Mouse (Mus musculus) C2C12 (cell line): ENCODE measurements around the gene F2. TPM values are rescaled to one million over a fixed set of nuclear protein-coding genes. Genes with fewer than 3 reads are reported as not detected.

Experiments
- H3K27me3 ChIP-seq: one replicate; pipeline ENCODE4 v1.6.1; 2011; ENCODE audit not compliant: control insufficient read depth, insufficient read depth, insufficient read length
- H3K36me3 ChIP-seq: one replicate; pipeline ENCODE4 v1.6.1; 2011; ENCODE audit not compliant: control insufficient read depth, insufficient read depth
- H3K4me3 ChIP-seq: one replicate; pipeline ENCODE4 v1.5.1; 2011; ENCODE audit warnings: mild to moderate bottlenecking, control low read depth; ENCODE audit not compliant: poor library complexity, insufficient read depth, severe bottlenecking
- H3K79me2 ChIP-seq: one replicate; pipeline ENCODE4 v1.6.1; 2011; ENCODE audit not compliant: control insufficient read depth, insufficient read depth
- H3K79me3 ChIP-seq: one replicate; pipeline ENCODE4 v1.6.1; 2011; ENCODE audit warnings: low read depth, control low read depth
- H3ac ChIP-seq: one replicate; pipeline ENCODE3; 2011; ENCODE audit warnings: low read depth; ENCODE audit not compliant: control insufficient read depth, insufficient read length
- CEBPB ChIP-seq: IDR thresholded peaks from one replicate; pipeline ENCODE4 v1.6.1; 2011; ENCODE audit warnings: low read depth, mild to moderate bottlenecking, control low read depth, moderate library complexity
- CTCF ChIP-seq: IDR thresholded peaks from one replicate; pipeline ENCODE4 v1.5.1; 2011; ENCODE audit not compliant: control insufficient read depth, insufficient read depth, insufficient read length
- FOSL1 ChIP-seq: IDR thresholded peaks from one replicate; pipeline ENCODE4 v1.8.0; 2011; ENCODE audit warnings: mild to moderate bottlenecking, low read length; ENCODE audit not compliant: poor library complexity, insufficient read depth, severe bottlenecking
- MAX ChIP-seq: IDR thresholded peaks from one replicate; pipeline ENCODE4 v1.6.1; 2011; ENCODE audit warnings: mild to moderate bottlenecking, control low read depth
- MYOD1 ChIP-seq: IDR thresholded peaks from one replicate; pipeline ENCODE4 v1.6.1; 2011; ENCODE audit warnings: low read depth; ENCODE audit not compliant: control insufficient read depth, insufficient read length
- MYOG ChIP-seq: IDR thresholded peaks from one replicate; pipeline ENCODE4 v1.6.1; 2011; ENCODE audit not compliant: control insufficient read depth, insufficient read length; ENCODE audit errors: extremely low read depth
- USF1 ChIP-seq: IDR thresholded peaks from one replicate; pipeline ENCODE4 v1.6.1; 2011; ENCODE audit warnings: low read depth, mild to moderate bottlenecking, control low read depth, moderate library complexity
- polyA plus RNA-seq: library from polyadenylated mRNA; unstranded; fragments of >200 nt; fragmentation: generic; extraction: Trizol; gene quantifications from one replicate; pipeline ENCODE4 v1.2.1, GENCODE M21; 2012; ENCODE audit warnings: missing spikeins

The F2 gene
- polyA plus RNA-seq, 1 experiment = 0.04 TPM

GRCm38 (mm10) chr2:91645811-91646210 is 9.6 kb upstream of the F2 start:
- no peaks in the 10 kb centered on the region for H3K27me3 ChIP-seq
- H3K79me3 ChIP-seq = peaks cover 23% of the 10 kb centered on the region
- peaks cover 49% of the 10 kb centered on the region for H3K79me2 ChIP-seq
- peaks cover 45% of the 10 kb centered on the region for H3K36me3 ChIP-seq
- TF ChIP-seq CTCF (no peak), MAX (no peak)
- no peak overlapping the region for H3K4me3 ChIP-seq
- no peak overlapping the region for H3ac ChIP-seq

- H3K79me2 ChIP-seq = peaks cover 45% of the 10 kb centered on the region
- H3K4me3 ChIP-seq = no peak overlapping the region
- peaks cover 19% of the 10 kb centered on the region for H3K79me3 ChIP-seq
- peaks cover 45% of the 10 kb centered on the region for H3K36me3 ChIP-seq
- H3K27me3 ChIP-seq = no peaks in the 10 kb centered on the region
- H3ac ChIP-seq = no peak overlapping the region
- TF ChIP-seq CTCF (no peak), CEBPB (no peak), MAX (no peak), MYOG (no peak)
Observed at GRCm38 (mm10) chr2:91645354-91645753, 9.1 kb upstream of the F2 start.

DNA sequence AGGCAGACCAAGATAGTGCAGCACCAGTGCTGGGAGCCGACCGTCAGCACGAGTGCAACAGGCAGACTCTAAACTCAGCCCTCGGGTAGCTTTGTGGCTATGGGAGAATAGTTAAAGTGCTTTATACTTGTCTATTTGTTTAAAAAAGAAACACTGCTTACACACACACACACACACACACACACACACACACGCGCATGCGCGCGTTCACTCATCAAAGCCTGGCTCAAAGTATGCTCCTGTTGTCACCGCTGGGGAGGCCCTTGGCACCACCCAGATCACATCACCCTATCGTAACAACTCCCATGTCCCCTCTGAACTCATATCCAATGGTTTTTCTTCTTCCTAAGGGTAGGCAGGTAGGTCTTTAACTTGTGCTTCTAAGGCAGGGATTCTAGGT is 7.8 kb upstream of the F2 start:
- H3K27me3 ChIP-seq = no peaks in the 10 kb centered on the region
- no peak overlapping the region for H3K4me3 ChIP-seq
- peaks cover 35% of the 10 kb centered on the region for H3K79me2 ChIP-seq
- peaks cover 12% of the 10 kb centered on the region for H3K79me3 ChIP-seq
- no peak for TF ChIP-seq CTCF
- no peak for TF ChIP-seq MAX
- no peak for TF ChIP-seq USF1
- no peak for TF ChIP-seq MYOG
- no peak for TF ChIP-seq CEBPB
- TF ChIP-seq FOSL1 = no peak
- no peak for TF ChIP-seq MYOD1
- H3ac ChIP-seq = no peak overlapping the region
- peaks cover 45% of the 10 kb centered on the region for H3K36me3 ChIP-seq

DNA sequence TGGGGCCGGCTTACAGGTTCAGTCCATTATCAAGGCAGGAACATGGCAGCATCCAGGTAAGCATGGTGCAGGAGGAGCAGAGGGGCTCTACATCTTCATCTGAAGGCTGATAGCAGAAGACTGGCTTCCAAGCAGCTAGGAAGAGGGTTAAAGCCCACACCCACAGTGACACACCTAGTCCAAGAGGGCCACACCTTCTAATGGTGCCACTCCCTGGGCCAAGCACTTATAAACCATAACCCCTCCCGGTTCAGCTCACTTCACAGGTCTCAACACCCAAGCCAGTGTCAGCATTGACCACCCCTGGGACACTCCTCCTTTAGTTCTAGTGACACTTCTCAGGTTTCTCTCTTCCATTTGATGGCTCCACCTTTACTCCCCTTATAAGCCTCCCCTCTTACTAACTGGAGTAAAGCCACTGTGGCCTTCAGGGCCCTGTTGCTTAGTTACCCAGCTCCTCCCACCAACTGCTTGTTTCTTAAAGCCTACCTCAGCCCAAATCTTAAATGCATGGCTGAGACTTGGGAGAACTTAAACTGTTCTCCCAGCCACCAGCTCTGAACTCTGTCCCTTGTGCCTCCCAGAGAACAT is 6.7 kb upstream of the F2 start:
- H3K36me3 ChIP-seq = peaks cover 43% of the 10 kb centered on the region
- TF ChIP-seq FOSL1 = no peak
- TF ChIP-seq CEBPB = no peak
- TF ChIP-seq CTCF = no peak
- no peak for TF ChIP-seq USF1
- TF ChIP-seq MAX = no peak
- peaks cover 3% of the 10 kb centered on the region for H3K79me3 ChIP-seq
- H3K79me2 ChIP-seq = peaks cover 24% of the 10 kb centered on the region
- H3K4me3 ChIP-seq = no peak overlapping the region
- H3ac ChIP-seq = no peak overlapping the region
- no peaks in the 10 kb centered on the region for H3K27me3 ChIP-seq

DNA sequence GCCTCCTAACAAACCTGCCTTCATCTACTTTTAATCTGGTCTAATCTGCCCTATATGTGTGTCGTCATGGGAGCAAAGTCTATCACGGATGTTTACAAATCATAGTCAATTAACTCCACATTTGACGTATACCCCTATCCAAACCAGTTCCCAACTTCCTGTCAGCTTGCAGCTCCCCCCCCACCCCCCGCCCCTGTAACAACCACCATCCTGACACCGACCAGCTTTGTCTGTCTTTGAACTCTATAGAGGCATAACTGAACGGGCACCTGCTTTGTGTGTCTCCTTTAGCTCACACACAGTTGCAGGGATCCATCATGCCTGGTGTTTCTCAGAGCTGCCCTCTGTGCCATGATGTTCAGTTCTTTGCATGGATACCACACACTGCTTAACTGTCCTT is 2.7 kb upstream of the F2 start:
- Histone ChIP-seq H3K4me3 (no peak overlapping the region), H3K27me3 (no peaks in the 10 kb centered on the region), H3K79me2 (no peaks in the 10 kb centered on the region), H3K36me3 (peaks cover 3% of the 10 kb centered on the region), H3K79me3 (no peaks in the 10 kb centered on the region), H3ac (no peak overlapping the region)
- no peak for TF ChIP-seq CEBPB
- TF ChIP-seq CTCF = no peak
- TF ChIP-seq USF1 = no peak
- TF ChIP-seq MYOD1 = no peak
- TF ChIP-seq MYOG = no peak
- no peak for TF ChIP-seq MAX
- TF ChIP-seq FOSL1 = no peak

DNA sequence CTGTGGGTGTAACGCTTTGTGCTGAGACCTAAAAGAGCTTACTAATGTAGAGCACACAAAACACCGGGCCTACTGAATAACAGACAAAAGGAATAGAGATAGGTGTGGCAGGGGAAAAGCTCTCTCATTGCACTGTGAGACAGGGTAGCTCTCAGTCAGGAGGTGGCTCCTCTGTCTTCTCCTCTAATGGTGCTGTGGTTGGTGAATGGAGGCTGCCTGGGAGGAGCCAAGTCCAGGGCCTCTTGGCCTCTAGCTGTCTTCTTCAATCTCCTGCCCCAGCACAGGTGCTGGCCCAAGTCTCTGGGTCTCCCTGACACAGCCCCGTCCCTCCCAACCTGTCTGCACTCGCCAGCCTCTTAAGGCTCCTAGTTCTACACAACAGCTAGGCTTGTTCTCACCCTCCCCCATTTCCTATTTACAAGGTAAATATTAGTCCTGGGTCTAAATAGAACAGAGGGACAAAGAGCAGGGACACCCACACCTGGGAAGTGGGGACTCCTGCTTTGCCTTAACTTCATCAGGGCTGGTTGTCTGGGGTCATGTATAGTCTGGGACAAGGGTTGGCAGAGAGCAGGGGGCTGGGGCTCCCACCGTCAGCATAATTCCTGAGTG is 619 bp upstream of the F2 start:
- no peak overlapping the region for H3ac ChIP-seq
- H3K4me3 ChIP-seq = no peak overlapping the region
- no peaks in the 10 kb centered on the region for H3K36me3 ChIP-seq
- H3K27me3 ChIP-seq = no peaks in the 10 kb centered on the region
- H3K79me2 ChIP-seq = no peaks in the 10 kb centered on the region
- no peak for TF ChIP-seq FOSL1
- no peak for TF ChIP-seq CEBPB
- no peak for TF ChIP-seq MAX
- no peak for TF ChIP-seq MYOD1
- TF ChIP-seq USF1 = no peak
- TF ChIP-seq CTCF = no peak
- TF ChIP-seq MYOG = no peak
- H3K79me3 ChIP-seq = no peaks in the 10 kb centered on the region
